Mouse (Mus musculus) right cerebral cortex, postnatal 14 days (tissue): ENCODE results near the gene Fam168b.

ENCODE experiments used
- DNase-seq: peaks from one replicate; pipeline ENCODE4 v3.0.0; 2022

Fam168b gene

DNA sequence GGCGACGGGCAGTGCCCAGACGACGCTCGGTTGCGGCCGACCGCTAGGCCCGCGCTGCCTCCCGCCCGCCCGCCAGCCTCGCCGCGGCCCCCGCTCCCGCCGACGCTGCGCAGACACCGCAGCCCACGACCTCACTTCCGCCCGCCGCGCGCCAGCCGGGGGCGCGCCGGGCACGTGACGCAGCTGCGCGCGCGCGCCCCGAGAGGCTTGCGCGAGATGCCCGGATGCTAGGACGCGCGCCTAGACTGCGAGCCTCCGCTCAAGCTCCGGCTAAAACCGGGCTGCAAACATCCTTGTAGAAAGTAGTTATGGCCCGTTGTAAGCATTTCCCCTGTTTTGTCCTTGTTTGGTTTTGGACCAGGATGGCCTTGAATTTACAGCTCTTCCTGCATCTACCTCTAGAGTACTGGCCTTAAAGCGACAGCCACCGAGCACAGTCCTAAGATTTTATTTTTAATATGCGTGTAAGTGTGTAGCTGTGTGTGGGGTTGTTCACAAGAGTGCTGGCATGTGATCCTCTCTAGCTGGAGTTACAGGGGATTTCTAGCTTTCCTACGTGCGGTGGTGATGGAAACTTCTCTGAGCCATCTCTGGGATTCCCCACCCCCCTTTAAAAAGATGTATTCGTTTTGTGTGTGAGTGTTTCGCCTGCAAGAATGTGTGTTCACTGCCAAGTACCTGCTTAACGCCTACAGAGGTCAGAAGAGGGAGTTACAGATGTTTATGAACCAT is at the start of gene Fam168b:
Gene Fam168b (minus strand): TSS at position 179 of the 732 bp plus-strand sequence.
- peak; percentile 87 for DNase-seq

DNA sequence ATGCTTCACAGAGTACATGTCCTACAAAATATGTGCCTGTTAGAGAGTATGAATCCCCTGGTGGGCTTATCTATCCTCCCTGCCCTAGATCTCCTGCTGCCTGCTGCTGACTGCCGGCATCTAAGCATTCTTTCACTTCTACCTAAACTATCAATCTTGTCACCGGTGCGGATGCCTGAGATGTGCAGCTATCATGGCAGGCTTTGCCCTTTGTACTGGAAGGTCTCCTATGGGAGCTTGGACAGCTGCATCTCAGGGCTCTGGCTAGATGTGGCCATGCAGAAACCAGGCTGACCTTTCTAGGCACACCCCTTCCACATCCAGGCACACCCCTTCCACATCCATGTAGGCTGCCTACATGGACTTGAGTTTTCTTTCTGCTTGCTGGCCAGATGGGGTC is 49.6 kb upstream of the Fam168b start:
- no peak for DNase-seq

DNA sequence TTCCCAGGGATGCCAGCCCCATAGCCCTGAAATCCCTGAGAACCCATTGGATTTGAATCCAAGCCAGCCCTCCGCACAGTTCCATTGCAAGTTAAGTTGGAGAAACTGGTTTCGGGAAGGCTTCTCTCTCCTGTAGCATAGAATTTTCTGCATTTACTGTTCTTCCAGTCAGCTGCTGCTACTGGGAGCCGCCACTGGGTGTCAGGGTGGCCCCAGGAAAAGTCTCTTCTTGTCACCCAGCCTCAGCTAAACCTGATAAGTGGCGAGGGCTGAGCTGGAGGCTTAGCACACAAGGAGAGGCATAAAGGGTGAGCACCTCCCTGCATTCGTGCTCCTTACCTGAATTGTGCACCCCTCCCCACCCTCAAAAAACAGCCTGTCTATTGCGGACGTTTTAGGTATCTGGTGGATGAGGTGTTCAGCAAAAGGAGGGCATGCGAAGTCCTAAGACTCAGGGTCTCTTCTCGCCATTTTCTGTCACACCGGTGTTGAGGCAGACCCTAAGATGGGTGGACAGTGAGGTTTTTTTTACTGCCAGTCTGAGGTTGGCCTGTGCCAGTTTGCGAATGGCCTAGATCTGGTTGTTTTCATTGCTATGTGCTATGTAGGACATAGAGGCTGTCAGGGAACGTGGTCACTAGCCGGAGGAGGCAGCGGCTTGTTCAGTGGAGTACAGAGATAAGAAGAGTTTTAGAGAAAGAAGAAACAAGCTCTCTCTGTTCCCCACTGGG is 48.9 kb upstream of the Fam168b start:
- DNase-seq, result peak; percentile 62

DNA sequence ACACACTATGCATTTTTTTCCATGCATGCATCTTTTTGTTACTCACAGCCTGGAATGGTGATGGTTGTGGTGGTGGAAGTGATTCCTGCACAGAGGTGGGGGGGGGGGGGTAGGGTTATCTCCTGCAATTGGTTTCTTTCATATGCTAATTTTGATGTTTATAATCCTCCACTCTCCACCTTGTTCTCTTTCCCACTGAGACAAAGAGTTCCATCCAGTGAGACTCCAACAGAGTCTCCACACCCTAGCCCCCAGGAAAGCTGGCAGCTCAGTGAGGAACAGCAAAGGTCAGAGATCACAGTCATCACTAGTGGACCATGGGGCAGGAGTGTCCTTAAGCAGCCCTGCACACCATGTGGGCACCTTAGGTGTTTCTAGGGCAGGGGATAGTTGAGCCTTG is 40.9 kb upstream of the Fam168b start:
- DNase-seq, result no peak

DNA sequence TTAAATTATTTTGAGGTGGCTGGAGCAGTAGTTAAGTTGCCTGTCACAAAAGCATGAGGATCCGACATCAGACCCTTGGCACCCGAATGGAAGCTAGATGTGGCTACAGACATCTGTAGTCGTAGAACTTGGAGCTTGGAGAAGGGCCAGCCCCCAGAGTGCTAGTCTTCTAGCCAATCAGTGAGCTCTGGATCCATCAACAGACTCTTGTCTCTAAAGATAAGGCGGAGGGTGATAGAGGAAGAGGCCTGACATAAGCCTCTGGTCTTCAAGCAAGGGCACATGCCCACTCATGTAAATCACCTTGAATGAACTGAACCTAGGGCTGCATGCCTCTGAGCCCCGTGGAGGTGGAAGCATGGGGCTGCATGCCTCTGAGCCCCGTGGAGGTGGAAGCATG is 36.7 kb upstream of the Fam168b start:
- DNase-seq, result no peak

DNA sequence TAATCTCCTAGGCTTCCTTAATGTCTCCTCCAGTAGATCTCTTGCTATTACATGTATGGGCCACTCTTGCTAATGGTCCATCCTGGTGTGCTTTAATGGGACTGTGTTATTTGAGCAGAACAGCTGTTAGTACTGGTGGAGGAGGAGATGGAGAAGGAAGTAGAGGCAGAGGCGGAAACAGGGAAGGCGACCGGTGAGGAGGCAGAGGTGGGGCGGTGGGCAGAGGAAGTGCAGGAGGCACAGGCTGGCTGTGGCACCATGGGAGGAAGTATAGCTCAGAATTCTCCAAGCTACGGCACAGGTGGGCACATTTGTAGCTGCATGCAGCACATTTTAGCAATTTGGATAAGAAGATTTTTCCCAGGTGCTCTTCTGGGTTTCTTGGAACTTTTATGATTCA is 30.7 kb upstream of the Fam168b start:
- DNase-seq, result no peak

DNA sequence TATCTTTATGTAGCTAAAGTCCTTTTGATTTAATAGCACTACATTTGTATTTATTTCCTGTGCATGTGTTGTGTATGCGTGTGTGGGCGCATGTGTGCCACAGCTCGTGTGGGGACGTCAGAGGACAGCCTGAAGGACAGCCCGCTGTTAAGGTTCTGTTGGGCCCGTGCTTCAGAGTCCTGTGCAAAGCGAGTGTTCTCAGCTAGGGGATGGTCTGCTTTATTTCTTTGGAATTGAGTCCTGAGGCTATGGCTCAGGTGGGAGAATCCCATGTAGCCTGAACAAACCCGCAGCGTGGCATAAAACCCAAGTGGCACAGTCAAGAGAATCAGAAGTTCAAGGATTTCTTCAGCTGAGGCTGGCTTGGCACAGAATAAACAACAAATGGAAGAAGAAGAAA is 28.3 kb upstream of the Fam168b start:
- no peak for DNase-seq

DNA sequence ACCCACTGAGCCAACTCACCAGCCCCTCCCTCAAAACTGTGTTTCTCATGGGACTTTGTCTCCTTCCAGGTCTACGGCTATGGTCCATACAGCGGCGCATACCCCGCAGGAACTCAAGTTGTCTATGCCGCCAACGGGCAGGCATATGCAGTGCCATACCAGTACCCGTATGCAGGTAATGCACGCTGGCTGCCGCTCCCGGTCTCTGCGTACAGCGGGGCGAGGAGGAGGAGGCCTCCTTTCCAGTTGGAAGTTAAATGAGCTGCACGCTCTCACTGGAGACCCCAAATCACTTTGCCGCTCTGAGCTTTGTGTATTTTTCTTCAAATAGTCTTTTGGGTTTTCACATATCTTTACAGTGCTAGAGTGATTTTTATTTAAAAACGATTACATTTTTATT is 26.4 kb upstream of the Fam168b start:
- DNase-seq, result no peak

DNA sequence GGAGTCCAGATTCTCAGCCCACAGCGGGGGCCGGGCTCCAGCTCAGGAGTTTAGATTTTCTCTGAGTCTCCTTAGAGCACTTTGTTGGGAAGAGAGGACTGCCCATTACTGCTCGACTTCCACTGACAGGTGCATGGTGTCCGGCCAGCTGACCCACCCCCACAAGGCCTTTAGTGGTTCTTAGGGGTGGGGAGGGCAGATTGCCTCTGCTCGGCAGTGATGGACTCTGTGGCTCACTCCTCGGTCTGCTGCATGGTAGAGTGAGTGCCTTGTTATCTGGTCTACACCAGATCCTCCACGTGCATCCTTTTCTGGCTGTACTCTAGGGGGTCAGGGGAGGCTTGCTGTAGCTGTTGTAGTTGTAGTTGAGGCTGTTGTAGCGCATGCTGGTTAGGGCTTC is 25.5 kb upstream of the Fam168b start:
- no peak for DNase-seq

DNA sequence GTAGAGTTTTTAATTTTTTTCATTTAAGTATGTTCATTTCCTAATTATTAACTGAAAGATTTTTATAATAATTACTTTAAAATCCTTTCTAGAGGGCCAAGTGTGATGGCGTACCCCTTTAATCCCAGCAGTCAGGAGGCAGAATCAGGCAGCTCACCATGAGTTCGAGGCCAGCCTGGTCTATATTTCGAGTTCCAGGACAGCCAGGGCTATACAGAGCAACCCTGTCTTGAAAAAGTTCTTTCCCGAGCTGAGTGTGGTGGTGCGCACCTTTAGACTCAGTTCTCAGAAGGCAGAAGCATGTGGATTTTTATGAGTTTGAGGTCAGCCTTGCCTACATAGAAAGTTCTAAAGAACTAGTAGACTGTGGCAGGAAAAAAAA is 24.7 kb upstream of the Fam168b start:
- DNase-seq, result no peak

DNA sequence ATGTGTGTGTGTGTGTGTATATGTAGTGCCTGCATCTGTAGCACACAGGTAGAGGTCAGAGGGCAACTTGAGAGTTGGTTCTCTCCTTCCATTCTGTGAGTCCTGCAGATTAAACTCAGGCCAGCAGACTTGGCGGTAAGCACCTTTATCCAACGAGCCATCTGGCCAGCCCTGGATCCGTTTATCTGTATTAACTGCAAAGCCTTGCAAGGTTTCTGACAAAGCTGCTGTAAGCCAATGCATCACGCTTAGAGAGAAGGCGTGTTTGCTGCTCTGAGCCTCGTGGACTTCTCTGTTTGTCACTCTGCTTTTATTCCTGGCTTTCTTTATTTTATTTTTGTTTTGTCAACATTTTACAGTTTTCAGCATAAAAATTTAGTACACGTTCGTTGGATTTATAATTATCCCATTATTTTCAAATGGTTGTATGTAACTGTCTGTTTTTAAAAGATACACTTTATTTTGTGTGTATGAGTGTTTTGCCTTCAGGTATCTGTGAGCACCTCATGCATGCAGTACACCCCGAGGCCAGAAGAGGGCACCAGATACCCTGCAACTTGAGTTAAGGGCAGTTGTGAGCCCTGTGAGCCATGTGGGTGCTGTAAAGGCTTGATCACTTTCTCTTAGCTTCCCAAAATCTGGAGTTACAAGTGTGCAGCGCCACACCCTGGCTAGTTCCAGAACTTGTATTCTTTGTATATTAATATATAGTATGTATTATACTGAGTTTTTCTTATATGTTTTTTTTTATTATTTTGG is 24.1 kb upstream of the Fam168b start:
- DNase-seq, result peak; percentile 90

DNA sequence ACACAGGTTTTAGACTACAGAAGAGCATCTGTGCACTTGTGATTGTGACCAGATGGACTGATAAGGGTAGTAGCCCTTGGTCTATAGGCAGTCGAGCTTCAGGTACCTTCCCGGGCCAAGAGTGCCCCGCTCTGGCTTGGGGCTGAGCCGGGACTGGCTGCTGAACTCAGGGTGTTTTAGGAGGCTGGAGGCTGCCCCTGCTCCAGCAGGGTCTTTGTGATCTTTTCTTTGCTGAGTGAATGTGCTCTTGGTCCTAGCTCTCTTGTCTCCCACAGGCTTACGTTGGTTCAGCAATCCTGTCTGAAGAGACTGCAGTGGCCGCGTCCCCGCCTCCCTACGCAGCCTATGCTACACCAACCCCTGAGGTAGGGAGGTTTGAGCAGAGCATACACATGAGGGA is 23.0 kb upstream of the Fam168b start:
- no peak for DNase-seq

DNA sequence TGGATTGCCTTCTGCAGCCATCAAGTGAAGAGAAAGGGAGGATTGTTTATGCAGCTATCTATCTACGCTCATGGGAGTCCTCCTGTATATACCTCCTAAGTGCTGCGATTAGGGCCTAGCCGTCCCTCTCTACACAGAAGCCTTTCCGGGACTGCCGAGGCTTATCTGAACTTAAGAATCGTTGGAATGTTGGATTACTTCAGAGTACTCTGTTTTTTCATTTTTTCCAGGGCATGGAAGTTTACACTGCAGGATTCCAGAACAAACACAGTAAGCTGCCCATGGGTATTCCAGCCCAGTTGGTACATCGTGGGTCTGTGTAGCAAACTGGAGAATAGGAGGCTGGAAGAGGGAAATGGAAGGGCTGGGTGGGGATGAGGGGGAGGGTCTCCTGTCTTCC is 21.4 kb upstream of the Fam168b start:
- DNase-seq, result no peak

DNA sequence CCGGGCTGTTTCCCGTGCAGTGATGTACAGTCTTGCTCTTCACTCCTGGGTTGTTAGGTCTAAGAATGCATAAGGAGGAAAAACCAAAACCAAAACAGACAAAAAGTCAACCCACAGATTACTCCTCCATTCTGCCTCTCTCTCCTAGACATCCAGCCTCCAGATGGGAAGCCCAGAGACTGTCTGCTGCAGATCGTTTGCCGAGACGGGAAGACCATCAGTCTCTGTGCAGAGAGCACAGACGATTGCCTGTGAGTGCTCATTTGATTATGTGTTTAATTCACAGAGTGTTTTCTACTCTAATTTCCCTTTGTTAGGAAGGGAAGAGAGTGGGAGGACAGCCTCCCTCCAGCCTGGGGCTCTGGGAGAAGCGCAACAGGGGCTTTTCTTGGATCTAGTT is 20.5 kb upstream of the Fam168b start:
- no peak for DNase-seq

DNA sequence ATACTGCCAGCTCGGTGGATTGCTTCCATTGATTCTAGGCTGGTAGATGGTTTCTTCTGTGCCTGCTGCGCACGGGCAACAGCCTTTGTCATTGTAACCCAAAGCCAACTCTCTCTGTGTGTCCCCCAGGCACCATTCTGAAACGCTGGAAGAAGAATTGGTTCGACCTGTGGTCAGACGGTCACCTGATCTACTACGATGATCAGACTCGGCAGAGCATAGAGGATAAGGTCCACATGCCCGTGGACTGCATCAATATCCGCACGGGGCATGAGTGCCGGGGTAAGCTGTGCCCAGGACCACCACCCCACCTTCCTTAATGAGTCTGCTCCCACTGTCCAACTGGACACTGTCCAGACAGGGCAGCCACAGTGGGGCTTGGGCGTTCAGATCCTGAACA is 20.0 kb upstream of the Fam168b start:
- no peak for DNase-seq

DNA sequence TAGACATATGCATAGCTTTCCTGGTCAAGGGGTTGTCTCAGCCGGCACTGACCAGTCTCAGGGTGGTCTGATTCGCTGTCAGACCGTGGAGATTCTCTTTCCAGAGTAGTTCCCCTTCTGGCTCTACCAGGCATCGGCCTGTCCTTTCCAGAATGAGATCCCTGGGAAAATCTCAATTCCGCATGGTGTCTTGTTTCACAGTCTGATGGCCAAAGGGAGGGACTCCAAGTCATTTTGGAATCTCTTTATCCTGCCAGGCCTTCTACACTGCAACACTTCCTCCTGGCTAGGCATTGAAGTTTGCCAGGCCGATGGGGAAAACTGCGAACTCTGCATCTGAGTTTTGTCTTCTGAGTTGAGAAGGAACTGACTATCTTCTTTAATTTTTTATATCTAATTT is 17.3 kb upstream of the Fam168b start:
- no peak for DNase-seq

DNA sequence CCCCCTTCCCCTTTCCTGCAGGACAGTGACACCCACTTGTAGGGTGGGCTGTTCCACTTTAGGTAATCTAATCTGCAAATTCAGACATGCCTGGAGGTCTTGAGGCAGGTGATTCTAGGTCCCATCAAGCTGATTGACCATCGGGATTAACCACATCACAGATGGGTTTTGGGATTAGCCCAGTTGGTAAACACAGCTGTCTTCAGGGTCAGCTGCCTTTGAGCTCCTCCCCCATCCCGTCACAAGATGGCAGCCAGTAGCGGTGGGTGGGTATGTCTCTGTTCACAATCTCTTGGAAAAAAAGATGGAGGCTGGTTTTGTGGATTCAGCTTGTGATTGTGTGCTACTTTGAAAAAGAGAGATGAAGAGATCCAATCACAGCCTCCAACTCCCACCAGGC is 16.9 kb upstream of the Fam168b start:
- DNase-seq, result no peak

DNA sequence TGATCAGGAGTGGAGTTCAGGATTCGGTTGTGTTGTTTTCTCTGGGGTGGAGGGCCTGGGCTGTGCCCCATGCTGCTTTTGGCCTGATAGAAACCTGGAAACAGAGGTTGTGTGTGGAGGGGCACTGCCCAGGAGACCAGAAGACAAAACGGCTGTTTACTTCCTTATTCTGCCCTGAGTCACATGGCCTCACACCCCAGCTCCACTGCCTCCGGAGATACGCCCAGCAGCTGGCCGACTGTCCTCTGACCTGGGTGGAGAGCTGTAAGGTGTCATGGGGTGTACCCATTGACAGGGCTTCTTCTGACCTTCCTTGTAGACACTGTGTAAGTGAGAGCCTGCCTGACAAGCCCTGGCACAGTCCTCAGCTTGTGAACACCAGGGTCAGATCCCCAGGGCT is 15.8 kb upstream of the Fam168b start:
- DNase-seq, result no peak

DNA sequence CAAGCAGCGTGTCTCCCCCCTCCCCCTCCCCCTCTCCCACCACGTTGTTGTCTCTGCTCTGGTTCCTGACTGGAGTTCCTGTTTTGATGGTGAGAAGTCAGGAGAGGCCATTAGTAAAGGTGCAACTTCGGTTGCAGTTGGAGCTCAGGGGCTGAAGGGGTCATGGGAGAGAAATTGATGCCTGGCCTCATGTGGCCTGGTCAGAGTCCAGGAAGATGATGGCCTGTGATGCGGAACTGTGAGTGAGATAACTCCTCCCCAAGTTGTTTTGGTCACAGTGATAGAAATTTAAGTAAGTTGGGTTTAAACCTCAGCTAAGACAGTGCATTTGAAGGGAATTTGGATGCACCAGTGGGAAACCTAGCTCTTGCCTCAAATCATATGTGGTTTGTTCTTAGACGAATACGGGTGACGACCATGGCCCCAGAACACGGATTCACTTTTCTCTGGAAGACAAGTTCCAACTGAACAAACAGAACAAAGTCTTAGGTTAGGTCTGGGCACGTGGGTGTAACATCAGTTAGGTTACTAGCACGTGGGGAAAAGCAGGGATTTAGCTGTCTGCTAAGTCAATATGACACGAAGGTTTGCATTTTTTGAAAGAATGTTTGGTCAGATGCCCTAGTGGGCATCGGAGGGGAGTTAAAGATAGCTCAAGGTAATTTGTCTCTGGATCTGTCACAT is 12.3 kb upstream of the Fam168b start:
- no peak for DNase-seq

DNA sequence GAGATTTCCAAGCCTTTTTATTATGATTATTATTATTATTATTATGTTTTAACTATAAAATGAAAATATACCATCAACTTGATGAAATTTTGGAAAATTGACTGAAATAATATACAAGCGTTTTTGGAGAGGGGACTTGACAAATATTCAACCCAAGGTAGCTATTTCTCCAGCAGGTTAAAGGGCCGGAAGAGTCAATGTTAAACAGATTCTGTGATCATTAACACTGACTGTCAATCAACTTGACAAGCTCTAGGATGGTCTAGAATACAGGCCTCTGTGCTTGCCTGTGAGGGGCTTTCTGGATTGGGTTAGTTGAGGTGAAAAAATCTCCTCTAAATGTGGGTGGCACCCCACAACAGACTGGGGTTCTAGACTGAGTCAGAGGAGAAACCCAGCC is 10.9 kb upstream of the Fam168b start:
- no peak for DNase-seq

DNA sequence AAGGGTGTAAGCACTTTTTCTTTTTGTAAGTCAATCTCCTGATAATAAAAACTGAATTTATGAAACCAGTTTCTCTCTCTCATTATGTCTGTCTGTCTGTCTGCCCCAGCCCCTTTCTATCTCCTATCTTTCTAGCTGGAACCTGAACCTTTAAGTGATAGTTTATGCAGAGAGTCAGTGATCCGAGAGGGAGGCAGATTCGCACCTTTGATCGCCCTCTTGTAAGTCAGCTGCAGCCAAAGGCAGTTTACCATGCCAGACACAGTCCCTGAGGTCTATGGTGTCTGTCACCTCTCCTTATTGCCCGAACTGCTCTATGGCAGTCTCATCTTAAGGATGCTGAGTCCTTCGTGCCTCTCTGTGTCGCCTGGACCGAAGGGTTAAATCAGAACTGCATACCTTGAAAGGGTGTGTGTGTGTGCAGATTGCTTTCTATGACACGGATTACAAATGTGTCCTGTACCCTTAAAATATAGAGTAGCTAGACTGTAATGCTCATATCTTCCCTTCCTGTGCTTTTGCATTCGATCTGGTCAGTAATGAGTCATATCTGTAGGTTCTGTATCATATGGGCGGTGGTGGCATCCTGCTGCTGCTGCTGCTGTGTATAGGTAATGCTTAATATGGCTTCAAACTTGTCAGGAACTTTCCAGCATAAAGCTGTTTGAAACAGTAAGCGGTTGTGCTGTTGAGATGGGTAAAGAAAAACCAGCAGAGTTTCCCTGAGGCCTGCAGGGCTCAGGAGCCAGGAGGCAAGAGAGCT is 9.4 kb upstream of the Fam168b start:
- no peak for DNase-seq

DNA sequence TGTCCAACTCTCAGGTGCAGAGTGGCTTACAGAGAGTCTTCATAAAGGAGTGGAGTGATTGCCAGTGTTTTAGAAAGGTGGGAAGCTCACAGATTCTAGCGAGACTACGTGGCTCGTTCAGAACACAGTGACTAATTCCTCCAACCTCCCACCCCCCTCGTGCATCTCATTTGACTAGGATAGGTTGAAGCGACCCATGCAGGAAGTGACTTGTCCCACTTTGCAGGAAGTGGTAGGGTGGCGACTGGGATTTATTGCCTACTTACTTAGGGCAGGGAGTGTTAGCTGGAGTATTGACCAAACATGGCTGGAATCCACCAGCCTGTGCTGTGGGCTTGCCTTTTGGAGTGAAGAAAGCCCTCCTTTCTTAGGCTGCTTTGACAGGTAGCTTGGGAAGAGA is 8.7 kb upstream of the Fam168b start:
- DNase-seq, result no peak
